Mouse (Mus musculus) adrenal gland, adult (tissue): ENCODE results near the gene Usp21.
A peak's percentile ranks its signal among the peaks of the same experiment; 100 is the strongest.

Experiments
- DNase-seq, 2 experiments: peaks; one replicate each; pipeline ENCODE4 v3.0.0; 2022 to 2023; ENCODE audit warnings: low spot score in 1 of 2; ENCODE audit not compliant: inconsistent age in 2 of 2

The Usp21 gene

GRCm38 (mm10) chr1:171269848-171270572, 17.8 kb downstream of the Usp21 start, which contains the start of gene B4galt3:
B4galt3 (plus strand) TSS chr1:171270328.
- peak; percentile 96 to 99 for DNase-seq

GRCm38 (mm10) chr1:171268341-171268740, 19.4 kb downstream of the Usp21 start:
- no peak for DNase-seq

- DNase-seq = no peak
These were observed 21.6 kb downstream of the Usp21 start for GRCm38 (mm10) chr1:171265971-171266744.

GRCm38 (mm10) chr1:171263666-171264461, 23.9 kb downstream of the Usp21 start:
- DNase-seq = no peak

- DNase-seq = no peak
These were observed 24.6 kb downstream of the Usp21 start for GRCm38 (mm10) chr1:171263185-171263611.

- peak; percentile 72 to 88 for DNase-seq
These were observed 25.1 kb downstream of the Usp21 start for GRCm38 (mm10) chr1:171262594-171263130.

GRCm38 (mm10) chr1:171260316-171260715, 27.5 kb downstream of the Usp21 start:
- peak; percentile 73 to 88 for DNase-seq

- no peak for DNase-seq
These were observed 28.9 kb downstream of the Usp21 start for GRCm38 (mm10) chr1:171258921-171259320.

- DNase-seq = no peak
These were observed 30.0 kb downstream of the Usp21 start for GRCm38 (mm10) chr1:171257781-171258180.

GRCm38 (mm10) chr1:171256937-171257548, 30.7 kb downstream of the Usp21 start:
- DNase-seq = peak; percentile 70 to 91

GRCm38 (mm10) chr1:171256095-171256818, 31.5 kb downstream of the Usp21 start:
- peak; percentile 71 to 90 for DNase-seq

- no peak for DNase-seq
These were observed 35.4 kb downstream of the Usp21 start for GRCm38 (mm10) chr1:171252415-171252814.

- no peak for DNase-seq
These were observed 36.0 kb downstream of the Usp21 start for GRCm38 (mm10) chr1:171251594-171252324.

GRCm38 (mm10) chr1:171250680-171251593, 36.9 kb downstream of the Usp21 start, which contains the start of gene Ndufs2:
Ndufs2 (minus strand) TSS chr1:171251388.
- DNase-seq = no peak

GRCm38 (mm10) chr1:171249913-171250600, 37.7 kb downstream of the Usp21 start, which contains the start of gene Adamts4:
Adamts4 (plus strand) TSS chr1:171250421.
- DNase-seq = no peak

- peak in 1 of 2 experiments; percentile 48 for DNase-seq
These were observed 39.2 kb downstream of the Usp21 start for GRCm38 (mm10) chr1:171248386-171249226.
